Mouse (Mus musculus) cortical plate, adult 2 months (tissue): ENCODE results near the gene Hmbs. TPM values are rescaled to one million over a fixed set of nuclear protein-coding genes. Genes with fewer than 3 reads are reported as not detected.
A peak's percentile ranks its signal among the peaks of the same experiment; 100 is the strongest.
"Not testable (repeated sequence)": the region's sequence is repeated elsewhere in the genome, so short reads cannot be mapped to it uniquely, and the experiment has no call there.

ENCODE experiments used
- H3K27ac ChIP-seq: fragments of 200-500 bp; 2 replicates; pipeline ENCODE4 v1.5.1; 2012; ENCODE audit warnings: low read length, control low read depth, inconsistent platforms; ENCODE audit not compliant: insufficient read depth
- H3K4me1 ChIP-seq: fragments of 200-500 bp; 2 replicates; pipeline ENCODE4 v1.6.1; 2011; ENCODE audit warnings: low read length; ENCODE audit not compliant: control insufficient read depth, insufficient read depth
- H3K4me3 ChIP-seq: fragments of 200-500 bp; 2 replicates; pipeline ENCODE4 v1.5.1; 2011; ENCODE audit warnings: mild to moderate bottlenecking, low read length, control low read depth; ENCODE audit not compliant: insufficient read depth
- CTCF ChIP-seq: fragments of 200-500 bp; IDR thresholded peaks from 2 replicates; pipeline ENCODE4 v1.5.1; 2011; ENCODE audit warnings: mild to moderate bottlenecking, control low read depth, low read length; ENCODE audit not compliant: insufficient read depth; ENCODE audit errors: extremely low read depth
- POLR2A ChIP-seq: fragments of 200-500 bp; IDR thresholded peaks from 2 replicates; pipeline ENCODE4 v1.6.1; 2011; ENCODE audit warnings: mild to moderate bottlenecking, low read length, control low read depth; ENCODE audit not compliant: insufficient read depth; ENCODE audit errors: extremely low read depth
- polyA plus RNA-seq: library from polyadenylated mRNA; depleted of rRNA; stranded (reverse); fragments of >200 nt; gene quantifications from 2 replicates; pipeline ENCODE4 v1.2.3, GENCODE M21; 2012

Hmbs gene
- polyA plus RNA-seq, 1 experiment = 31.2 TPM

DNA sequence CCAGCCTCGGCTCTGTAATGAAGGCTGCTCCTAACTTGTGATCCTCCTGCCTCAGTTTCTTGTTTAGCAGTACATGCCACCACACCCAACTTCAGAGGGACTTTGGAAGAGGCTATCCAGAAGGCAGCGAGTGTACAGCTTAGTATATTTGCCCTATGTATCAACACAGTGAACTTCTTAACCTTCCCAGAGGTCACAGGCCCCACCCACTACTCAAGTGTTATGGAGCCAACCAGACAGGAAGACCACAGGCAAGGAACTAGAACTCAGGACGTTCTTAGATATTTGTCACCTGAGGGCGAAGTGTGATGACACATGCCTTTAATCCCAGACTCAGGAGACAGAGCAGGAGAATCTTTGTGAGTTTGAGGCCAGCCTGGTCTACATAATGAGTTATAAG, 3.6 kb upstream of the Hmbs start:
- H3K27ac ChIP-seq = no peak overlapping the region

DNA sequence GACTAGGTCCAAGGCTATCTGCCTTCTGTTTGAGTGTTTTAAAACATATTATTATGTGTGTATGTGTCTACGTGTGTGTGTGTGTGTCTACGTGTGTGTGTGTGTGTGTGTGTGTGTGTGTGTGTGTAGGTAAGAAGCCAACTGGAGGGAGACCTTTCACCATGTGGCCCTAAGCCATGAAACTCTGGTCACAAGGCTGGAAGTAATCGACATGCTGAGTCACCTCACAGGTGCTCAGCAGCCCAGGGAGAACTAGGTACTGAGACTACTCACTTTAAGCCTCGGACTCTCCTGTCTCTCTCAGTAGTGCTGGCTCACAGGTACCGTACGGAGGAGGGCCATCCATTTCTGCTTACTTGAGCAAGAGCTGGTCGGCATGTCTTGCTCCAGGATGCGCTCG, 3.1 kb upstream of the Hmbs start:
- Histone ChIP-seq H3K27ac (no peak overlapping the region), H3K4me1 (no peaks in the 10 kb centered on the region; the same call in 1 of the 2 replicates), H3K4me3 (no peak overlapping the region)
- TF ChIP-seq POLR2A (no peak), CTCF (no peak)

More for the DNA sequence above, 3.6 kb upstream of the Hmbs start:
- Histone ChIP-seq H3K4me3 (no peak overlapping the region), H3K4me1 (no peaks in the 10 kb centered on the region; the same call in 1 of the 2 replicates)
- TF ChIP-seq POLR2A (no peak), CTCF (no peak)

DNA sequence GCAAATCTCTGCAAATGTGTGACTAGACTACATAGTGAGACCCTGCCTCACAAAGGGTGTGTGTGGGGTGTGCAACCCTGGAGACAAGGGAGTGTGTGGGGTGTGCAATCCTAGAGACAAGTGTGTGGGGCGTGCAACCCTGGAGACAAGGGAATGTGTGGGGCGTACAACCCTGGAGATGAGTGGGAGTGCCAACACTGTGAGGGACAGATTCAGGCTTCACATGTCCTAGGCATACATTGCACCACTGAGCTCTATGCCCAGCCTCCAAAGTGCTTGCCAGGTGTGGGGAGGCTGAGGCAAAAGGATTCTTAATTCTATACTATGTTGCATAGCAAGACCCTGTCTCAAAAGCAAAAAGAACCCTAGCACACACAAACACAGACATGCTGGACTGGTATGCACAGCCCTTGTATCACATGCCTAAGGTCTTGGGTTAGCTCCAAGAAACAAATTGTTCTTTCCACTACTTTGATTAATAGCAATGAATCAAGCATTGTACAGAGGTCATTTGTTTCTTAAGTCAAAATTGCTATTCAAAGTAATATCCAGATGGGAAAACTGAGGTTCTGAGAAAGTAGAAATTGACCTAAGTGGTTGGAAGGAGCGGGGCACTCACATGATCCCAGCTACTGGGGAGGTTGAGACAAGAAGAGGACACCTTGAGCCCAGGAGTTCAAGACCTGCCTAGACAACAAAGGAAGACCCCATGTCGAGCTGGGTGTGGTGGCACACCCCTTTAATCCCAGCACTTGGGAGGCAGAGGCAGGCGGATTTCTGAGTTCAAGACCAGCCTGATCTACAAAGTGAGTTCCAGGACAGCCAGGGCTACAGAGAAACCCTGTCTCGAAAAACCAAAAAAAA, 1.8 kb upstream of the Hmbs start:
- no peak for TF ChIP-seq CTCF
- TF ChIP-seq POLR2A = no peak
- no peak overlapping the region for H3K4me3 ChIP-seq
- no peaks in the 10 kb centered on the region for H3K4me1 ChIP-seq
- no peak overlapping the region for H3K27ac ChIP-seq

DNA sequence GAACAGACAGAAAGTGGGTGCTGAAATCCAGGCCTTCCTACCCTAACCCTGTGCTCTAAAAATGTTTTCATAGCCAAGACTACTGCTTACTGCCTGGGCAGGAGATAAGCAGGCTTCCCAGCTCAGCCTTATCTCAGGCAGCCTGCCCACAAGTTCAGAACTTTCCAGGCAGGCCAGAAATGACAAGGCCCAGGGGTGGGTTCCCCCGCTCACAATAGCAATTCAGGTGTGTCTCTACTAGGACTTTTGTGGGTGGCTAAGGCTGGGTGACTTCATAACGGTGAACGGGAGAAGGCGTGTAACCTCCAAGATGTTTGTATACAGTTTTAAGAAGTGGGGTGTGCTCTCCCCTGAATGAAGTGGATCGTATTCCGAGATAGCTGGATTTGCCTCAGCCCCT, 738 bp downstream of the Hmbs start:
- Histone ChIP-seq H3K4me3 (peak overlapping the region; percentile 53), H3K27ac (no peak overlapping the region), H3K4me1 (no peaks in the 10 kb centered on the region)
- TF ChIP-seq POLR2A = no peak
- no peak for TF ChIP-seq CTCF

DNA sequence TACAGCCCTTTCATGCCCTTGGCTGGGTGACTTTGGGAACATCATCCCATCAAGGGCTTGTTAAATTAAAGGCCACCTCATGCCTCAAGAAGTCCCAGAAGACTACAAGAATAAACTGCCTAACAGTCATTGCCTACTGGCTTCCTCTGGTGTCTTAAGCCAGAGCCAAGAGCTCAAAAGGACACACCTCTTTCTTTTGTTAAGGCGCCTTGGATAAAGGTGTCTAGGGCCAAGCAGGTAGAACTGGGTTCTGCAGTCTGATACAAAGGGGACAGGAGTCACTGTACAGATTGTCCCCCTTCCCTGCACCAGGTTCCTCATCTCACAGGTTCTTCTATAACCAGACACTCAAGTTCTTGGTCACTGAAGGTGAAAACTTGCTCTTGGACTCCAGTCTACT, 1.4 kb downstream of the Hmbs start:
- no peak overlapping the region for H3K4me3 ChIP-seq
- no peak for TF ChIP-seq CTCF
- TF ChIP-seq POLR2A = no peak
- no peaks in the 10 kb centered on the region for H3K4me1 ChIP-seq
- H3K27ac ChIP-seq = no peak overlapping the region

DNA sequence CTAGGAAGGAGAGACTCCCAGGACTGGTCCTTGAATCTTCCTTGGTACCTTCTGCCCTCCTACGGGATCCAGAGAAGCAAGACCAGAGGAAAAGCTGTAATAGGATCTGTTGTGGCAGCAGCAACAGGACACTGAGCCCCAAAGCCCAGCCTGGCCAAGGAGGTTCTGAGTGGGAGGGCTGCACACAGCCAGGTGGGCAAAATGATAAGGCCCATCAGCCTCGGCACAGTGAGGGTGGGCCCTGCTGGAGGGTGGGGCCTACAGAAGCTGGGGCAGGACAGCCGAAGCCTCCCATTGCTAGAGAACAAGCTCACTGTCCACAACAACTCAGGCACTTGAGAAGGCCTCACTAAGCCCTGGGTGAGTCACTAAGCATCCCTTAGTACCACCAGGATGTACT, 1.9 kb downstream of the Hmbs start:
- H3K27ac ChIP-seq = no peak overlapping the region
- TF ChIP-seq POLR2A = no peak
- no peak for TF ChIP-seq CTCF

DNA sequence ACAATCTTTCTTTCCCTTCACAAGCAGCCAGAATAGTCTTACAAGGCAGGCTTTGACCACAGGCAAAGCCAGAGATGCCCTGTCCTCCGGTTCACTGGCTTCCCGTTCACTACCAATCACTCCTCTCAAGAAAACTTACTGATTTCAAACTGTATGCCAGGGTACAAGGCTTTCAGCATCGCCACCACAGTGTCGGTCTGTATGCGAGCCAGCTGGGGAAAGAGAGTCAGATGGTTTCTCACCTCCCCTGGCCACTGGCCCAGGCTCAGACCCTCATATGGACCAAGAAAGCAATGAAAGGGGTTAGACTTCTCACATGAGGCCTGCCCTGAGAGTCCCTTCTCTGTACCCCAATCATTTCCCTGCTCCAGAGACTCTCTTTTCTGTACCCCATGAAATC, 2.5 kb downstream of the Hmbs start:
- Histone ChIP-seq H3K4me1 (no peaks in the 10 kb centered on the region), H3K27ac (no peak overlapping the region), H3K4me3 (no peak overlapping the region)
- TF ChIP-seq CTCF (no peak), POLR2A (no peak)

More for the DNA sequence above, 1.9 kb downstream of the Hmbs start:
- H3K4me1 ChIP-seq = no peaks in the 10 kb centered on the region
- H3K4me3 ChIP-seq = no peak overlapping the region

DNA sequence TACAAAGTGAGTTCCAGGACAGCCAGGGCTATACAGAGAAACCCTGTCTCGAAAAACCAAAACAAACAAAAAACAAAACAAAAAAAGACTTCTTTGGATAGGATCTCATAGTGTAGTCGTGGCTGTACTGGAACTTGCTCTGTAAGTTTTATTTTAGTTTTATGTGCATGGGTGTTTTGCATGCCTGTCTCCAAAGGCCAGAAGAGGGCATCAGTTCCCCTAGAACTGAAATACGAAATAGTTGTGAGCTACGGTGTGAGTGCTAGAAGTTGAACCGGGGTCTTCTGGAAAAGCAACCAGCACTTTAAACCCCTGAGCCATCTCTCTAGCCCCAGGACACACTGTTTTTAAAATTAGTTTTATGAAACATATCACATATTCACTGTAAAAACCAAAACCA, 5.5 kb downstream of the Hmbs start:
- Histone ChIP-seq H3K4me1 (no peaks in the 10 kb centered on the region), H3K27ac (no peak overlapping the region), H3K4me3 (no peak overlapping the region)
- no peak for TF ChIP-seq CTCF
- no peak for TF ChIP-seq POLR2A

DNA sequence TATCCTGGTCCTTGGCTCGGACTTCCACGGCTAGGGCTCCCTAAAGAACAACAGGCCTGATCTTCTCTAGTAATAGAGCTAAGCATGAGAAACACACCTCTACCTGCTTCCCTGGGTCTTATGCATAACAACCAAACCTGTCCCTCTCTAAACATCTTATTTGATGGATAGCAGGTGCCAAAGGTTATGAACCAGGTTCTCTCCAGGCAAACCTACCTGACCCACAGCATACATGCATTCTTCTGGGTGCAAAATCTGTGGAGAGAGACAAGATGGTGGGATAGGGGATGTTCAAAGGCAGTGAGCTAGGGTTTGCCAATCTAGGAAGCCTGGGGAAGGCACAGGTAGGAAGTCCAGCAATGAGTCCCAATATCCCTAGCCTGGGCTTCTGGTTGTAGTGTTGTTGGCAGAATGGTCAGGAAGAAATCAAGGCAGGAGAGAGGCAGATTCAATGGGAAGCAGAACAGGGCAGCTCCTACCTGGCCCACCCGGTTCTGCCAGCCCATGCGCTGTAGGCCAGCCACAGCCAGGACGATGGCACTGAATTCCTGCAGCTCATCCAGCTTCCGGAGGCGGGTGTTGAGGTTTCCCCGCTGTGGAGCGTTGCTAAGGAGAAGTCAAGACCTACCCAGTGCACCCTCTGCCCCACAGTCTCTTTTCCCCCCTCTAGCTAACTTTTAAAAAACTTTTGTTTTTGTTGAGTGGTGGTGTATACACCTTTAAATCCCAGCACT, 6.4 kb downstream of the Hmbs start:
- no peak for TF ChIP-seq CTCF
- TF ChIP-seq POLR2A = no peak
- no peak overlapping the region for H3K27ac ChIP-seq

DNA sequence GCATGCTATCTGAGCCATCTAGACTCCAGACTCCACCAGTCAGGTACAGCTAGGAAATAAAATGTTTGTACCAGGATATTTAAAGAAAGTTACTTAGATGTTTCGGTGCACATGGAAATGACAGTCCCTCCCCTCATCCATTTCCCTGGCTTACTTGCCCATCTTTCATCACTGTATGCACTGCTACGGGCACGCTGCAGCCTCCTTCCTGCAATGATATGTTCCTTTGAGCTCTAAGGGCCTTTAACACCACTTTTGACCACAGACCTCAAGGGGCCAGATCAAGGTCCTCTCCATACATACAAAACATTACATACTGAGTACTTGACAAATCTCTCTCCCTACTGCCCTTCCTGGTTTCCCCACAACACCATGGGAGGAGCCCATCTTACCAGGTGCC, 7.1 kb downstream of the Hmbs start:
- Histone ChIP-seq H3K4me1 (no peaks in the 10 kb centered on the region), H3K27ac (no peak overlapping the region), H3K4me3 (no peak overlapping the region)
- TF ChIP-seq CTCF = no peak
- no peak for TF ChIP-seq POLR2A

More for the DNA sequence above, 6.4 kb downstream of the Hmbs start:
- no peak overlapping the region for H3K4me3 ChIP-seq
- no peaks in the 10 kb centered on the region for H3K4me1 ChIP-seq

DNA sequence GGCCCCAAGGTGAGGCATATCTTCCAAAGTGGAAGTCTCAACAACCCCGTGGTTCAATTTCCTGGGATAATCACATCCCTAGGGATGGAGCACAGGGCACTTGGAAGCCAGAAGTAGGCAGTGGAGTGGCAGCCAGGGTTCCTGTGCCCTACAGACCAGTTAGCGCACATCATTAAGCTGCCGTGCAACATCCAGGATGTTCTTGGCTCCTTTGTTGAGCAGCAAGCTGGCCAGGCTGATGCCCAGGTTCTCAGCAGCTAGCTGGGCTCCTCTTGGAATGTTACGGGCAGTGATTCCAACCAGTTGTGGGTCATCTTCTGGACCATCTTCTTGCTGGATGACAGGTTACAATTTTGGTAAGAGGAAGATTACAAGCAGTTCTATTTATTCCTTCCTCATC, 7.5 kb downstream of the Hmbs start:
- not testable (repeated sequence) for H3K27ac ChIP-seq, H3K4me1 ChIP-seq
- peak overlapping the region; percentile 92; the same call in 1 of the 2 replicates for H3K4me3 ChIP-seq
